Mouse (Mus musculus): ENCODE data around the gene Hist2h2ac.

DNA sequence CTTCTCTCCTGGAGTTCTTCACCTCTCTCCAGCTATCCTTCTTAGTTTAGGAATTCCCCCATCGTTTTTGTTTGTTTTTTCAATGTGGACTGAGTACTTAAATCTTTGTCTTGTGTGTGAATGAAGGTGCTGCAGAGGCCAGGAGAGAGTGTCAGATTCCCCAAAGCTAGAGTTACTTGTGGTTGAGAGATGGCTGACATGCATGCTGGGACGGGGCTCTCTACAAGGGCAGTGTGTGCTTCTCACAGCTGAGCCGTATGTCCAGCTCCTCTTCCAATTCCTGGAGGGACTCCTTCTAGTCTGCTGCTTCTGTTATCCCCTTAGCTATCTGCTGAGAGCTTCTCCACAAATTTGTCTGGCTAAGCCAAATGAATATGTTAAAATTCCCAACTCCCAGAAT, 15.2 kb upstream of the Hist2h2ac start:
- TF ChIP-seq CTCF (IDR thresholded peaks at IDR 0.05; ENCODE audit: borderline replicate concordance, control insufficient read depth, extremely low read depth, insufficient read depth, low read length, poor library complexity) (no peak), POLR2A (IDR thresholded peaks at IDR 0.05; ENCODE audit: control insufficient read depth, extremely low read depth, insufficient read depth, low read length, poor library complexity) (no peak)

All from thymus, adult 2 months (tissue).